Mouse (Mus musculus): ENCODE measurements around the gene Ifitm1. TPM values are rescaled to one million over a fixed set of nuclear protein-coding genes. Genes with fewer than 3 reads are reported as not detected.
"Not testable (repeated sequence)": the region's sequence is repeated elsewhere in the genome, so short reads cannot be mapped to it uniquely, and the experiment has no call there.

Gene Ifitm1
- polyA plus RNA-seq, 1 experiment: 76.2 TPM

- no peaks in the 10 kb centered on the region for H3K9me3 ChIP-seq
- peak within 1 kb of the TSS; percentile 95 for H3K4me3 ChIP-seq (replicated peaks)
- no peak for TF ChIP-seq FLI1 (IDR thresholded peaks at IDR 0.05; ENCODE audit: low read length)
- TF ChIP-seq GATA1 (IDR thresholded peaks at IDR 0.05; ENCODE audit: borderline replicate concordance, low read length): no peak
- peaks cover 89% of the 10 kb centered on the region for H3K4me1 ChIP-seq
- H3K36me3 ChIP-seq (replicated peaks; ENCODE audit: low read length): peaks cover 35% of the 10 kb centered on the region
- no peaks in the 10 kb centered on the region for H3K27me3 ChIP-seq (replicated peaks)
Observed at GRCm38 (mm10) chr7:140955758-140956555, 11.1 kb upstream of the Ifitm1 start, which contains the start of the genes Gm45717 and Ifitm2. TSS of gene Gm45717 (minus strand) at chr7:140955937. TSS of gene Ifitm2 (minus strand) at chr7:140955987.

GRCm38 (mm10) chr7:140956556-140956869 is 10.5 kb upstream of the Ifitm1 start:
- Histone ChIP-seq H3K4me3 (replicated peaks) (peak overlapping the region; percentile 85), H3K27me3 (replicated peaks) (no peaks in the 10 kb centered on the region), H3K4me1 (peaks cover 83% of the 10 kb centered on the region), H3K9me3 (no peaks in the 10 kb centered on the region), H3K36me3 (replicated peaks; ENCODE audit: low read length) (peaks cover 29% of the 10 kb centered on the region)
- TF ChIP-seq GATA1 (IDR thresholded peaks at IDR 0.05; ENCODE audit: borderline replicate concordance, low read length): no peak
- no peak for TF ChIP-seq FLI1 (IDR thresholded peaks at IDR 0.05; ENCODE audit: low read length)

DNA sequence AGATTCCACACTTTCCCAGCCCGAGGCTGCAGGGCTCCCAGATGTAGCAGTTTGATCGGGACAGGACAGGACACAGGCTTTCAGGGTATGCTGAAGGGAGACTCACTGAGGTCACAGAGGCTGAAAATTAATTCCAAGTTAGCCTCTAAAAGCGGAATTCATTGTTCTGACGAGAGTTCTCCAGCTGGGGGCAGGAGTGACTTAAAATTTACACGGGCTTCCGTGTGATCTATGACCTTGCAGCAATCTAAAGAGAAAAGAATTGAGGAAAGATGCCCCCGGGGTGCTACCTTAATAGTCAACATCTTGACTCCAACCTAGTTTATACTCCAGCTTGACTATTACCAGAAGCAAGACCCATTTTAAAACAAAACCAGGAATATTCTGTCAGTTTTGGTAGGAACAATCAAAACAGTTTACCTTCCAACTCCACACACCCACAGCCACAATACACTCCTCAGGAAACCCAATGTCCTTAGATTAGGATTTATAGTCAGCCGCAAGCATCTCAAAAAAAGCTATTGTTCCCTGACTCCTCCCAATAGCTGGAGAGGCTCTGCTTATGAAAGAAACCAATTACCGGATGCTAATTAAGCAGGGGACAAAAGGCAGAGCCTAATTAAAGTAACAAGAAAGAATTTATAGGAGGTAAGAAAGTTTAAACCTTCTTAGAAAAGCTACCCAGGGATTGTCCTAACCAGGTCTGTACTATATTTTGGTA is 7.7 kb upstream of the Ifitm1 start:
- peaks cover 70% of the 10 kb centered on the region for H3K4me1 ChIP-seq
- peaks cover under 1% of the 10 kb centered on the region for H3K36me3 ChIP-seq (replicated peaks; ENCODE audit: low read length)
- H3K27me3 ChIP-seq (replicated peaks): no peaks in the 10 kb centered on the region
- TF ChIP-seq FLI1 (IDR thresholded peaks at IDR 0.05; ENCODE audit: low read length) (no peak), GATA1 (IDR thresholded peaks at IDR 0.05; ENCODE audit: borderline replicate concordance, low read length) (no peak)
- H3K9me3 ChIP-seq: no peaks in the 10 kb centered on the region
- H3K4me3 ChIP-seq (replicated peaks): no peak overlapping the region

DNA sequence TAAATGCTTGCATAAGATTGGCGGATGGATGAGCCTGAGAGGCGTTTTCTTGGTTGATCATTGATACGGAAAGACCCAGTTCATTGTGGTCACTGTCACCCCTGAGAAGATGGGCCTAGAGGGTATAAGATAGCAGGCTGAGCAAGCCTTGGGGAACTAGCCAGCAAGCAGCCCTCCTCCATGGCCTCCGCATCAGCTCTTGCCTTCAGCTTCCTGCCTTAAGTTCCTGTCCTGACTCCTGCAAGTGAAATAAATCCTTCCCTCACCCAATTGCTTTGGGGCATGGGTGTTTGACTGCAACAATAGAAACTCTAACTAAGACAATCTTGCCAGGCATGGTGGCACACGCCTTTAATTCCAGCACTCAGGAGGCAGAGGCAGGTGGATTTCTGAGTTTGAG is 7.0 kb upstream of the Ifitm1 start:
- Histone ChIP-seq H3K4me3 (replicated peaks) (peak overlapping the region; percentile 38), H3K36me3 (replicated peaks; ENCODE audit: low read length) (no peaks in the 10 kb centered on the region), H3K4me1 (peaks cover 68% of the 10 kb centered on the region), H3K27me3 (replicated peaks) (no peaks in the 10 kb centered on the region), H3K9me3 (no peaks in the 10 kb centered on the region)
- TF ChIP-seq FLI1 (IDR thresholded peaks at IDR 0.05; ENCODE audit: low read length) (no peak), GATA1 (IDR thresholded peaks at IDR 0.05; ENCODE audit: borderline replicate concordance, low read length) (no peak)

- Histone ChIP-seq H3K4me1 (peaks cover 56% of the 10 kb centered on the region), H3K27me3 (replicated peaks) (no peaks in the 10 kb centered on the region), H3K4me3 (replicated peaks) (no peak overlapping the region), H3K9me3 (no peaks in the 10 kb centered on the region), H3K36me3 (replicated peaks; ENCODE audit: low read length) (no peaks in the 10 kb centered on the region)
- TF ChIP-seq FLI1 (IDR thresholded peaks at IDR 0.05; ENCODE audit: low read length) (no peak), GATA1 (IDR thresholded peaks at IDR 0.05; ENCODE audit: borderline replicate concordance, low read length) (no peak)
Observed at GRCm38 (mm10) chr7:140961416-140961815, 5.6 kb upstream of the Ifitm1 start.

DNA sequence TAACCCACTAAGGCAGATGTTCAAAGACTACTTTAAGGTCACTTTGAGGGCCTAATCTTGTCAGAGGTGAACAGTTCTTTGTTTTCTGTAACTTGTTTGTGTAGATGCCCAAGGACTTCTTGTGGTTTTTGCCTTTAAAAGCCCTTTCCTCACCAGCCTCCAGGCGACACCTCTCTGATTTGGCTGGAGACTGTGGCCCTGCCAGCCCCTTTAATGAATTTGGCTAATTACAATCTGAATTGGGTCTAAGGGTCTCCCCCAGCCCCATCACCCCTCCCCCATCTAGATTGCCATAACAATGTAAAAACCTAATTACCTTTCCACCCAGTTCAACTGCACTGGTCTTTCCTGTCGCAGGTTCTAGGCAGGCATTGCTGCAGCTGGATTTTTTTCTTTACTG is 4.3 kb upstream of the Ifitm1 start:
- no peaks in the 10 kb centered on the region for H3K36me3 ChIP-seq (replicated peaks; ENCODE audit: low read length)
- H3K4me3 ChIP-seq (replicated peaks): no peak overlapping the region
- no peaks in the 10 kb centered on the region for H3K9me3 ChIP-seq
- H3K27me3 ChIP-seq (replicated peaks): no peaks in the 10 kb centered on the region
- TF ChIP-seq GATA1 (IDR thresholded peaks at IDR 0.05; ENCODE audit: borderline replicate concordance, low read length): no peak
- TF ChIP-seq FLI1 (IDR thresholded peaks at IDR 0.05; ENCODE audit: low read length): no peak
- H3K4me1 ChIP-seq: peaks cover 53% of the 10 kb centered on the region

DNA sequence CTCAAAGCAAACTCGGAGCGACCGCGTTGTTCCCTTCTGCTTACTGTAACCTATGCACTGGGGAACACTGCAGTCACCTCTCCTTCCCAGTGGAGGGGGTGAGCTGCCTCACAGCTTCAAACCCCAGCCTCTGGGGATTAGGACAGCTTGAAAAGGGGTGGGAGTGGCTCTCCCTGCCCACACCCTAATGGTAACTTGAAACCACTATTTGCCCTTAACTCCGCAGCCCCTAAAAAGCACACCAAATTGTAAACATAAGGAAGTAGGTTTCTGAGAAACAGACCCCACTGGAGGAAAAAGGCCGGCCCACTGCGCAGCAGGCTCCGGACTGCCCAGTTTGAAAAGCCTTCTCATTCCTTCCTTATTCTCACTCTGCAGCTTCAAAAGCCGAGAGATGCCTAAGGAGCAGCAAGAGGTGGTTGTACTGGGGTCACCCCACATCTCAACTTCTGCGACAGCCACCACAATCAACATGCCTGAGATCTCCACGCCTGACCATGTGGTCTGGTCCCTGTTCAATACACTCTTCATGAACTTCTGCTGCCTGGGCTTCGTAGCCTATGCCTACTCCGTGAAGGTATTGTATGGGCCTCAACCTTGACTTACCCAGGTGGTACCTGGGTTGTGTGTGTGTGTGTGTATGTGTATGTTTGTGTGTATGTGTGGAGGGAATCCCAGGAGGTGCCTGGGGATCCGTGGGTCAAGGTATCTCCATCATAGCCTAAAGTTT is 1.0 kb downstream of the Ifitm1 start:
- Histone ChIP-seq H3K27me3 (replicated peaks) (no peaks in the 10 kb centered on the region), H3K4me1 (peaks cover 72% of the 10 kb centered on the region), H3K36me3 (replicated peaks; ENCODE audit: low read length) (peaks cover 24% of the 10 kb centered on the region), H3K9me3 (no peaks in the 10 kb centered on the region), H3K4me3 (replicated peaks) (peak overlapping the region; percentile 91)
- TF ChIP-seq FLI1 (IDR thresholded peaks at IDR 0.05; ENCODE audit: low read length) (no peak), GATA1 (IDR thresholded peaks at IDR 0.05; ENCODE audit: borderline replicate concordance, low read length) (no peak)

GRCm38 (mm10) chr7:140968710-140969109 is 1.7 kb downstream of the Ifitm1 start:
- Histone ChIP-seq H3K36me3 (replicated peaks; ENCODE audit: low read length) (peaks cover 28% of the 10 kb centered on the region), H3K4me1 (peaks cover 74% of the 10 kb centered on the region), H3K4me3 (replicated peaks) (peak overlapping the region; percentile 91)
- not testable (repeated sequence) for H3K27me3 ChIP-seq (replicated peaks); H3K9me3 ChIP-seq

GRCm38 (mm10) chr7:140970931-140971330 is 3.9 kb downstream of the Ifitm1 start:
- H3K36me3 ChIP-seq (replicated peaks; ENCODE audit: low read length): peaks cover 28% of the 10 kb centered on the region

More at GRCm38 (mm10) chr7:140970931-140971330, 3.9 kb downstream of the Ifitm1 start:
- TF ChIP-seq FLI1 (IDR thresholded peaks at IDR 0.05; ENCODE audit: low read length): no peak
- TF ChIP-seq GATA1 (IDR thresholded peaks at IDR 0.05; ENCODE audit: borderline replicate concordance, low read length): no peak
- Histone ChIP-seq H3K4me1 (peaks cover 79% of the 10 kb centered on the region), H3K4me3 (replicated peaks) (peak overlapping the region; percentile 91), H3K27me3 (replicated peaks) (no peaks in the 10 kb centered on the region), H3K9me3 (no peaks in the 10 kb centered on the region)

Data from megakaryocyte, embryonic 14.5 days (primary cell).